Mouse (Mus musculus): ENCODE results near the gene Rem2. TPM values are rescaled to one million over a fixed set of nuclear protein-coding genes. Genes with fewer than 3 reads are reported as not detected.

The Rem2 gene
- polyA plus RNA-seq, 1 experiment from 2014 or later, result 19.6 TPM

DNA sequence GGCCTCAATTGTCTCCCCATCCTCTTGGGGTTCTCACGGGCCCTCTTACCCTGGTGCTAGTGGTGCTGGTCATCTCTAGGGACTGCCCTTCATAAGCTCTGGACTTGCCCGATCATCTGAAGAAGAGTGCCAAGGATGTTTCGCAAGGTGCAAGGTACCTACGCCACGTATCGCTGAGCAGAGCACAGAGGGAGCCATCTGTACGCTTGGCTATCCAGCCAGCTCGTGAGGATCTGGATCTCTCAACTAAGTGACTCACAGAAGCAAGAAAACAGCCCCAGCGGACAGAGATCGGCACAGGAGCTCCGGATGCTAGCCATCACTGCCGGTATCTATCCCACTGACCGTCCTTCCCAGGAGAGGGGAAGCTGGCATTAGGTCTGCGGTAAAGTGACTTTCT is 20.8 kb downstream of the Rem2 start:
- H3K9me3 ChIP-seq (replicated peaks; ENCODE audit: control insufficient read depth, low read length), result no peaks in the 10 kb centered on the region; the same call in 1 of the 2 replicates
- ATAC-seq, result no peak
- no peaks in the 10 kb centered on the region for H3K36me3 ChIP-seq (ENCODE audit: control insufficient read depth, insufficient read depth, low read length)
- H3K27me3 ChIP-seq (replicated peaks; ENCODE audit: control insufficient read depth, insufficient read depth, low read length), result no peaks in the 10 kb centered on the region
- no peak for DNase-seq (ENCODE audit: low spot score)
- H3K4me1 ChIP-seq (ENCODE audit: control insufficient read depth, insufficient read depth, low read length), result no peaks in the 10 kb centered on the region
- H3K4me2 ChIP-seq (ENCODE audit: low read length), result no peak overlapping the region
- H3K9ac ChIP-seq (ENCODE audit: low read length), result no peak overlapping the region
- no peak overlapping the region for H3K4me3 ChIP-seq (ENCODE audit: low read depth, low read length)
- no peak overlapping the region for H3K27ac ChIP-seq (ENCODE audit: low read depth, low read length)
- 89% methylated on average over 14 of the region's 14 CpGs for WGBS

GRCm38 (mm10) chr14:54499330-54499729 is 23.4 kb downstream of the Rem2 start:
- DNase-seq (ENCODE audit: low spot score) (no peak), ATAC-seq (no peak)
- H3K27ac ChIP-seq (ENCODE audit: low read depth, low read length), result no peak overlapping the region
- H3K27me3 ChIP-seq (replicated peaks; ENCODE audit: control insufficient read depth, insufficient read depth, low read length), result no peaks in the 10 kb centered on the region
- no peaks in the 10 kb centered on the region for H3K36me3 ChIP-seq (ENCODE audit: control insufficient read depth, insufficient read depth, low read length)
- H3K4me2 ChIP-seq (ENCODE audit: low read length), result no peak overlapping the region
- no peak overlapping the region for H3K4me3 ChIP-seq (ENCODE audit: low read depth, low read length)
- H3K9ac ChIP-seq (ENCODE audit: low read length), result no peak overlapping the region
- no peaks in the 10 kb centered on the region; the same call in 1 of the 2 replicates for H3K9me3 ChIP-seq (replicated peaks; ENCODE audit: control insufficient read depth, low read length)
- no peaks in the 10 kb centered on the region for H3K4me1 ChIP-seq (ENCODE audit: control insufficient read depth, insufficient read depth, low read length)
- WGBS, result 83% methylated on average over 2 of the region's 2 CpGs

DNA sequence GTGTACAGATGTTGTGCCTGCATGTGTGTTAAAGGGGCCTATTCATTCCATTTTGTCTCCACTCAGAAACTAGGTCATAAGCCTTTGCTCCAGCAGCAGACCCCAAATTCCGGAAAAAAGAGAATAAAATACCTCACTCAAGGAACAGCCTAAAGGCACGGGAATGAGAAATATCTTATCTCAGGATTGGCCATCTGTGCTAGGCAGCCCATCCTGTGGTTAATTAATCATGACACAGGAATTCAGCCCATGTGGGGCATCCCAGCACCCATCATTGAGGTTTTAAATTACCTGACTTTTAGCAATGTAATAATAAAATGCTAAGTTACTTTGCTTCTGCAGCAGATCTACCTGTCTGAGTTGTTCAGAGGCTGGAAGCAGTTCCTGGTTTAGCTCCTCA is 25.5 kb downstream of the Rem2 start:
- Histone ChIP-seq H3K27ac (ENCODE audit: low read depth, low read length) (no peak overlapping the region), H3K9me3 (replicated peaks; ENCODE audit: control insufficient read depth, low read length) (no peaks in the 10 kb centered on the region; the same call in 1 of the 2 replicates), H3K36me3 (ENCODE audit: control insufficient read depth, insufficient read depth, low read length) (peaks cover 2% of the 10 kb centered on the region; the same call in 1 of the 2 replicates), H3K4me2 (ENCODE audit: low read length) (no peak overlapping the region), H3K4me3 (ENCODE audit: low read depth, low read length) (no peak overlapping the region), H3K27me3 (replicated peaks; ENCODE audit: control insufficient read depth, insufficient read depth, low read length) (no peaks in the 10 kb centered on the region), H3K4me1 (ENCODE audit: control insufficient read depth, insufficient read depth, low read length) (no peaks in the 10 kb centered on the region), H3K9ac (ENCODE audit: low read length) (no peak overlapping the region)
- 83% methylated on average over 2 of the region's 2 CpGs for WGBS
- ATAC-seq (no peak), DNase-seq (ENCODE audit: low spot score) (no peak)

- Histone ChIP-seq H3K9me3 (replicated peaks; ENCODE audit: control insufficient read depth, low read length) (no peaks in the 10 kb centered on the region; the same call in 1 of the 2 replicates), H3K4me2 (ENCODE audit: low read length) (no peak overlapping the region), H3K4me1 (ENCODE audit: control insufficient read depth, insufficient read depth, low read length) (no peaks in the 10 kb centered on the region), H3K9ac (ENCODE audit: low read length) (no peak overlapping the region), H3K4me3 (ENCODE audit: low read depth, low read length) (no peak overlapping the region), H3K27me3 (replicated peaks; ENCODE audit: control insufficient read depth, insufficient read depth, low read length) (no peaks in the 10 kb centered on the region), H3K36me3 (ENCODE audit: control insufficient read depth, insufficient read depth, low read length) (peaks cover 19% of the 10 kb centered on the region), H3K27ac (ENCODE audit: low read depth, low read length) (no peak overlapping the region)
- DNase-seq (ENCODE audit: low spot score), result no peak
- WGBS, result 85% methylated on average over 2 of the region's 2 CpGs
- ATAC-seq, result no peak
These were observed 27.2 kb downstream of the Rem2 start for GRCm38 (mm10) chr14:54503092-54503491.

DNA sequence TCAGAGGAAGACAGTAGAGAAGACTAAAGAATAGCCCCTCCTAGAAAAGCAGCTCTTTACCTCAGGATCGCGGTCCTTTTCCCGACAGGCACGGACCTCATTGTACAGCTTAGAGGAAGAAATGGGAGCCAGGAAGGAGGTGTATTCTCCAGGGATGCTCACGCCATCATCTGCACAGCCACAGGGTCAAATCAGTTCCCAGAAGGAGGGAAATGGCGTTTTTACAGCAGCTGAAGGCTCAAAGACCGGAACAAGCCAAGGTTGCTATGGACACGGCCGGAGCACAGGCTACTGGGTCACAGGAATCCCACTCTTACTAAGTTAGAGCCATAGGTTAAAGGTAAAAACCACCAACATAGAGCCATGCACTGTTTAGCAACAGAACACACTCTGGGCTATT is 33.9 kb downstream of the Rem2 start:
- no peaks in the 10 kb centered on the region for H3K27me3 ChIP-seq (replicated peaks; ENCODE audit: control insufficient read depth, insufficient read depth, low read length)
- H3K36me3 ChIP-seq (ENCODE audit: control insufficient read depth, insufficient read depth, low read length), result peaks cover 84% of the 10 kb centered on the region
- no peak overlapping the region for H3K4me3 ChIP-seq (ENCODE audit: low read depth, low read length)
- no peaks in the 10 kb centered on the region; the same call in 1 of the 2 replicates for H3K9me3 ChIP-seq (replicated peaks; ENCODE audit: control insufficient read depth, low read length)
- DNase-seq (ENCODE audit: low spot score) (no peak), ATAC-seq (no peak)
- H3K27ac ChIP-seq (ENCODE audit: low read depth, low read length), result no peak overlapping the region
- H3K4me2 ChIP-seq (ENCODE audit: low read length), result no peak overlapping the region
- no peaks in the 10 kb centered on the region for H3K4me1 ChIP-seq (ENCODE audit: control insufficient read depth, insufficient read depth, low read length)
- H3K9ac ChIP-seq (ENCODE audit: low read length), result no peak overlapping the region
- WGBS, result 89% methylated on average over 9 of the region's 9 CpGs

GRCm38 (mm10) chr14:54516710-54517310 is 40.9 kb downstream of the Rem2 start:
- Histone ChIP-seq H3K27ac (ENCODE audit: low read depth, low read length) (peak overlapping the region; percentile 71; the same call in 1 of the 2 replicates), H3K4me3 (ENCODE audit: low read depth, low read length) (peak overlapping the region; percentile 70), H3K27me3 (replicated peaks; ENCODE audit: control insufficient read depth, insufficient read depth, low read length) (no peaks in the 10 kb centered on the region), H3K36me3 (ENCODE audit: control insufficient read depth, insufficient read depth, low read length) (peaks cover 35% of the 10 kb centered on the region), H3K4me2 (ENCODE audit: low read length) (peak overlapping the region; percentile 72), H3K4me1 (ENCODE audit: control insufficient read depth, insufficient read depth, low read length) (peaks cover 8% of the 10 kb centered on the region), H3K9ac (ENCODE audit: low read length) (peak overlapping the region; percentile 76), H3K9me3 (replicated peaks; ENCODE audit: control insufficient read depth, low read length) (no peaks in the 10 kb centered on the region; the same call in 1 of the 2 replicates)
- DNase-seq (ENCODE audit: low spot score) (peak; percentile 5), ATAC-seq (peak; percentile 56; the same call in 1 of the 2 replicates)
- 3% methylated on average over 17 of the region's 17 CpGs for WGBS

GRCm38 (mm10) chr14:54523600-54523999 is 47.7 kb downstream of the Rem2 start:
- Histone ChIP-seq H3K4me1 (ENCODE audit: control insufficient read depth, insufficient read depth, low read length) (peaks cover 4% of the 10 kb centered on the region; the same call in 1 of the 2 replicates), H3K36me3 (ENCODE audit: control insufficient read depth, insufficient read depth, low read length) (no peaks in the 10 kb centered on the region), H3K9me3 (replicated peaks; ENCODE audit: control insufficient read depth, low read length) (no peaks in the 10 kb centered on the region), H3K27ac (ENCODE audit: low read depth, low read length) (no peak overlapping the region), H3K4me3 (ENCODE audit: low read depth, low read length) (no peak overlapping the region), H3K9ac (ENCODE audit: low read length) (no peak overlapping the region), H3K27me3 (replicated peaks; ENCODE audit: control insufficient read depth, insufficient read depth, low read length) (no peaks in the 10 kb centered on the region), H3K4me2 (ENCODE audit: low read length) (no peak overlapping the region)
- DNase-seq (ENCODE audit: low spot score), result peak; percentile 50
- ATAC-seq, result no peak
- 20% methylated on average over 6 of the region's 6 CpGs for WGBS

DNA sequence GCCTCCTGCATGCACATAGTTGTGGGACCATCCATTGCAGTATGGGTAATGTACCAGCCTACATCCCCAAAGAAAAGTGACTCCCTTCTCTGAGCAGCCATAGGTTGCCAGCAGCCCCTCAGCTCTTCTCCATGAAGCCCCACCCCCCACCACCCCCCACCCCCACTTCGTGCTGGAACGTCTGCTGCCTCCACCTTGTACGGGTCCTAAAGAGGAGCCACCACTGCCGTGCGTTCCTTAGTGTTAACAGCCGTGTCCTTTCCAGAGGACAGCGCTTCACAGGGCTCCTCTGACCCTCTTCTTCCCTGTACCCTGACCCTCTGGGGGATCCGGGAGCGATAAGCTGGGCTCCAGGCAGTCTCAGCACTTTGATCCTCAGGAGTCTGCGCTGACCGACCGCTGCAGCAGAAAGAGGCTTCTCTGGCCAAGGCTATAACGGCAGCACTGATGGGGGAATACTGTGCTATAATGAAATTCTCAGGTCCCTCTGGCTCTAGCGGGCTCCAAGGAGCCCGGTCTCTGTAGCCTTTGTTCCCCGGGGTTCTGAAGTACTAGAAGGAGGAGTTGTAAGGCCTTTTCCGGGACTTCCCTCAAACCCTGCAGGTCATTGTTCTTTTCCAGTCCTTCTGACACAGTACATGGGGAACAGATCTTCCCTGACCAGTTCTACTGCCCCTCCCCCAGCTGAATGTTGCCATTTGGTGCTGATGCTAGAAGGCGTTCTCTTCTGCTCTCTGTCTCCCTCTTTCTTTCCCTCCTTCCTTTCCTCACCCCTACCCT is 51.5 kb downstream of the Rem2 start:
- Histone ChIP-seq H3K4me2 (ENCODE audit: low read length) (peak overlapping the region; percentile 66), H3K4me1 (ENCODE audit: control insufficient read depth, insufficient read depth, low read length) (peaks cover 4% of the 10 kb centered on the region; the same call in 1 of the 2 replicates), H3K9ac (ENCODE audit: low read length) (peak overlapping the region; percentile 72), H3K27ac (ENCODE audit: low read depth, low read length) (peak overlapping the region; percentile 75), H3K27me3 (replicated peaks; ENCODE audit: control insufficient read depth, insufficient read depth, low read length) (no peaks in the 10 kb centered on the region), H3K36me3 (ENCODE audit: control insufficient read depth, insufficient read depth, low read length) (no peaks in the 10 kb centered on the region), H3K4me3 (ENCODE audit: low read depth, low read length) (peak overlapping the region; percentile 34), H3K9me3 (replicated peaks; ENCODE audit: control insufficient read depth, low read length) (no peaks in the 10 kb centered on the region)
- DNase-seq (ENCODE audit: low spot score), result peak; percentile 62
- 1% methylated on average over 18 of the region's 18 CpGs for WGBS
- peak; percentile 82 for ATAC-seq

- DNase-seq (ENCODE audit: low spot score), result peak; percentile 7
- Histone ChIP-seq H3K36me3 (ENCODE audit: control insufficient read depth, insufficient read depth, low read length) (no peaks in the 10 kb centered on the region), H3K9me3 (replicated peaks; ENCODE audit: control insufficient read depth, low read length) (no peaks in the 10 kb centered on the region), H3K4me1 (ENCODE audit: control insufficient read depth, insufficient read depth, low read length) (peaks cover 4% of the 10 kb centered on the region; the same call in 1 of the 2 replicates), H3K27me3 (replicated peaks; ENCODE audit: control insufficient read depth, insufficient read depth, low read length) (no peaks in the 10 kb centered on the region), H3K4me3 (ENCODE audit: low read depth, low read length) (no peak overlapping the region), H3K27ac (ENCODE audit: low read depth, low read length) (peak overlapping the region; percentile 75), H3K4me2 (ENCODE audit: low read length) (peak overlapping the region; percentile 66; the same call in 1 of the 2 replicates), H3K9ac (ENCODE audit: low read length) (peak overlapping the region; percentile 72)
- ATAC-seq, result no peak; the same call in 1 of the 2 replicates
- WGBS, result 27% methylated on average over 5 of the region's 5 CpGs
These were observed 52.1 kb downstream of the Rem2 start for GRCm38 (mm10) chr14:54528007-54528393.

All from forebrain, embryonic 14.5 days (tissue).